Mouse (Mus musculus) WW6 (cell line): ENCODE measurements around the gene AI987944.

Source experiments
- DNase-seq: peaks from one replicate; pipeline ENCODE4 v3.0.0-alpha.2; 2013; ENCODE audit warnings: low read depth, low spot score

AI987944 gene

DNA sequence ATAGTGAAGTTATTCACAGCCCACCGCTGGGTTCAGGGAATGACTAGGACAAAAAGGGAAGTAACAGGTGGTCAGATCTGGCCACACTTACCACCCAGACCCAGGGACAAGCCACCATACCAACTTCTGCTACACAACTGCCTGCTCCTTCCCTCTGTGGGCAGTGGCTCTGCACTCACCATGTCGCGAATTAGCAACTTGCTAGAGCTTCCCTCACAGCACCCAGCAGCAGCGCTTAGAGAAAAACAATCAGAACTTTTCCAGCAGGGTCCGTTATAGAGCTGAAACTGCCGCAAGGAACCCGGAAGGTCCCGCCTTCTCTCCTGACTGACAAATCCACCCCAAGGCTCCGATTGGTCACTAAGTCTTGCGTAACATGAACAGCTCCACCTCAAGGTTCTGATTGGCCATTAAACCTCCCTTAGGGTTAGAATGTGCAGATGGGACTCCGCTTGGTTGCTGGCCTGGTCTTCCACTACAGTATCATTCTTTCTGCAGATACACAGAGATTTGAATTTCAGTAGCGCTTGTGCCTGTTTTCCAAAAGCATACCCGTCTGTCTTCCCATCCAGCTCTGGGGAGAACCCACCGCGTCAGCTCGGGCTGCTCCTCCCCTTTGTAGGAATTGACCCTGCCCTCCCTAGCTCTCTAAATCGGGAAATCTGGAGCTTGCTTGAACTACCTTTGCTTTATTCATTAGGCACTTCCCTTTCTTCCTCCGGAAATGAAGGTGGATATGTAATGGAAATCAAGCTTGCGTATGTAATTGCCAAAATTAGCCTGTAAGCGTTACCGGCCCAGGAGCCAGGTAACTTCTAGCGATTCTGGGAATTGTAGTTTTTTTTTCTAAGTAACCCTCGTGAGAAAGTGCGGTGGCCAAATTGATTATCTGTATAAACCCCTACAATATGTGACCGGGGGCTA, at the start of gene AI987944:
Gene AI987944 (minus strand): TSS at position 332 of the 924 bp plus-strand sequence.
- peak; percentile 81 for DNase-seq

DNA sequence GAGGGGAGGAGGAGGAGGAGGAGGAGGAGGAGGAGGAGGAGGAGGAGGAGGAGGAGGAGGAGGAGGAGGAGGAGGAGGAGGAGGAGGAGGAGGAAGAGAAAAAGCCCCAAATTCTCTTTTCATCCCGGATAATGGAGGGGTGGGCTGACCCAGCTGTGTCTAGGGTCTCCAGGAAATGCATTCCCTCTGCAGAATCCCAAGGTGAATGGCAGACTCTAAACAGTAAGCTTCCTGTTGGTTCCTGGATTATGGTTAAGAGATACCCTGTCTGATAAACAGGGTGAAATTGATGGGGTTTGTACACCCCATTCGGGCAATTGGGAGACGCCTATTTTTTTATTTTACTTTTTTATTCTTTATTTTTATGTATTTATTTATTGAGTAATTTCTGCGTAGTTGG, 951 bp upstream of the AI987944 start:
- no peak for DNase-seq
